Mouse (Mus musculus): Measurements from ENCODE around the gene Nid1.
A peak's percentile ranks its signal among the peaks of the same experiment; 100 is the strongest.
"Not testable (repeated sequence)": the region's sequence is repeated elsewhere in the genome, so short reads cannot be mapped to it uniquely, and the experiment has no call there.

The Nid1 gene

GRCm38 (mm10) chr13:13437460-13438015 is at the start of gene Nid1:
Gene Nid1 (plus strand): TSS chr13:13437551.
- DNase-seq, result not testable (repeated sequence)

GRCm38 (mm10) chr13:13393228-13394095 is 43.9 kb upstream of the Nid1 start, which contains the start of gene Gpr137b:
Gene Gpr137b (minus strand): TSS chr13:13394014.
- peak; percentile 58 to 61 for DNase-seq

DNA sequence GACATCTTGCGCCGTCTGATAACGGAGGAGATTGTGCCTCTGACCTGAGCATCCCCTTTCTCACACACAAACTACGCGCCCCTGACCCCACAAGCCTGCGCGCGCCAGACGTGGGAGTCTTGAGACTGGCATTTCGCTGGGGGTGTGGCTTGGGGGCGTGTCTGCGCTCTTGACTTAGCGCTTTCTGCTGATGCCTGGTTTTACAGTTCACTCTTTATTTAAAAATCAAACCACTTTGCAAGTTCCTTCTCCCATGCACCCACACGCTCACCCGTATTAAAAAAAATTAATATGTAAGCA is 43.3 kb upstream of the Nid1 start:
- DNase-seq, result peak in 1 of 2 experiments; percentile 20

DNA sequence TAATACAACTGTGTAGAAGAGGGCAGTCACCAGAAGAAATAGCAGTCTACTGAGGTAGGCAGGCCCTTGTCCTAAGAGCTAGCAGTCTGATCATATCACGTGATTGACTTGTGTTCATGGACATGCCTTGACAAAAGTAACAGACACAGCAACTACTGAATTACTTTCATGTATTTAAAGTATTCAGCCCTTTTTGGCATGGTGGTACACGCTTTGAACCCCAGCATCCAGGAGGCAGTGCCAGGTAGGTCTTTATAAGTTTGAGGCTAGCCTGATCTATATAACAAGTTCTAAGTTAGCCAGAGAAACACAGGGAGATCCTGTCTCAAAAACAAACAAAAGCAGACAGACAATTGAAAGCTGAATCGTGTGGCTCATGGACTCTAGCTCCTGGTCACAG is 36.5 kb upstream of the Nid1 start:
- DNase-seq, result not testable (repeated sequence)

DNA sequence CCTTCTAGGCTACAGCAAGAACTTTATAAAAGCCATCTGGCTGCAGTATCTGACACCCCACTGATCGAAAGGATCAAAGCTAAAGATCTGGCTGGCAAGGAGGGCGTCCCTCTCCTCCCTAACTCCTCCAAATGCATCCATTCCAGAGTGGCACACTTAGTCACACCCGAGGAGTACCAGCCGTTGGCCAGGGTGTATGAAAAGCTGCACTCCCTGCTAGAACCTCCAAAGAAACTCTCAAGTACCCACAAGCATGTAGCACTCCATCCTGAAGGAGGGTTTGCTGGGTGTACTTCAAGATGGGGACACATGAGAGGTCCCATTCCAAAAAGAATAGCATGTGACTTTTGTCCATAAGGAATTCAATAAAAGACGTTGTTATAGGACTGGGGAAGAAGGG is 34.5 kb upstream of the Nid1 start:
- not testable (repeated sequence) for DNase-seq

DNA sequence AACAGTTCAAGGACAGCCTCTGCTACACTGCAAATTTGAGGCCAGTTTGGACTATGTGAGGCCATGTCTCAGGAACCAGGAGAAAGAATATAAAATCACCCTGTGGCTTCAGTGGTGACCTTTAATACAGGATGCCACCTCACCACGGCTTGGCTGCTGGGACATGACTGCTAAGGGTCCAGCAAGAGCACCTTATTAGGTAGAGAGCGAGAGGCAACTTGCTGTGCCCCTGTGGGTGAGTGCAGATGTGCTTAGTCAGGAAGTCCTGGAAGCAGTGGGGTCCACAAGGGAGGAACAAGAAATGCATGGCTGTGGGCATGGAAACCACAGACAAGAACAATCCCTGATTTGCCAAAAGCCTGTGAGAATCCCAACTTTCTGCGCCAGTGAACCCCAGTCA is 34.0 kb upstream of the Nid1 start:
- not testable (repeated sequence) for DNase-seq

DNA sequence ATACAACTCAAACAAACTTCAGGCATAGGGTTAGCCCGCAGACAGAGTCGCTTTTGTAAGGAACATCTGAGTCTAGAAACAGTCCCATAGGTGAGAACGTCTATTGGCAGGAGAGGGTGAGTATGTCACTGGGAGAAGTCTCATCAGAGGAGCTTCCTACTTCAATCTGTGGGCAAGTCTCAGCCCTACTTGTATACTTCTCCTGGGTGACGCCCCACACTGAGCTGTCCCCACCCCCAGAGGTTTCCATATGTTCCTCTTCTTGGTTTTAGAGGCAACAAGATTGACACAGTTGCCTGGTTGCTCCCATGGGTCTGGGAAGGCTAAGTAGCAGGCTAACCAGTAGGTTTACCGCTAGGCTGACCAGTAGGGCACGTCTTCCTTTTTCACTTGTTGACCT is 33.5 kb upstream of the Nid1 start:
- not testable (repeated sequence) for DNase-seq

DNA sequence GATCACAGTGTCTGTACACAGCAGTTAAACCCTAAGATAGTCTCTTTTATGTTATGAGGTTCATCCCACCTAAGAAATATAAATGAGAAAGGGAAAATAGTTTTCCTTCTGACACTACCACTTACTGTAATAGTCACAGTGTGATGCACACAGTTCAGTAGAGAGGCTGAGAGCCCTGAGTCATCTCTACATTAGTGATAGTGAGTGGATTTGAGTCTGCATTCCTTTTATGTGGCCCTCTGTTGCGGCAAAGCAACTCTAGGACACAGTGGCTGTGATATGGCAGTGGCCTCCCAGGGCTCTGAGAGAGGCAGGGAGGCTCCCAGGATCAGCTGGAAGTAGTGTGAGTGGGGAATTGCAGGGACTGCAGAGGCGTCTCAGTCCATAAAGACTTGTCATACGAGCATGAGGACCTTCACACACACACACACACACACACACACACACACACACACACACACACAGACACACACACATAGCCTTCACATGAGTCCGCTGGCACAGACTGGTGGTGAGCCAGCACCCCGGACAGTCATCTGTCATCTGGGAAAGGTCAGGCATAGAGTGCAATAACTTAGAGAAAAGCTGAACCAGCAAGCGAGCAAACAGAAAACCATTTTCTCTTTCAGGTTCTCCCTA is 32.7 kb upstream of the Nid1 start:
- not testable (repeated sequence) for DNase-seq

DNA sequence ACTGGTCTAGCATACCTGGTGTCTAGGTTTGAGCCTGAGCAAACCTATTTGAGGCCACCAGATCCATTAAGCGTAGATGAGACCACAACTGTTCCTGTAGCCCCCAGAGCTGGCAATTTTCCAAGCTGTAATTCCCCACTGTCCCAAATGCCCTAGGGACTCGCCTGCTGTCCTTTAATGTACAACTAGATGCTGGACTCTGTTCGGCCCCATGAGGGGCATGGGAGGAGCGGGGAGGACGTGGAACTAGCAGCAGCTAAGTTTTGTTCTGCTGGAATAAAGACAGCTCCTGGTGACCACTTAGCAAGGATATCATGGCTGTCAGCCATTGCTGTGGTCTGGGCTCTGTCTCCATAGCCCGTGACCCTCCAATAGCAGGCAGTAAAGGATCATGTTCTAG is 31.8 kb upstream of the Nid1 start:
- not testable (repeated sequence) for DNase-seq

DNA sequence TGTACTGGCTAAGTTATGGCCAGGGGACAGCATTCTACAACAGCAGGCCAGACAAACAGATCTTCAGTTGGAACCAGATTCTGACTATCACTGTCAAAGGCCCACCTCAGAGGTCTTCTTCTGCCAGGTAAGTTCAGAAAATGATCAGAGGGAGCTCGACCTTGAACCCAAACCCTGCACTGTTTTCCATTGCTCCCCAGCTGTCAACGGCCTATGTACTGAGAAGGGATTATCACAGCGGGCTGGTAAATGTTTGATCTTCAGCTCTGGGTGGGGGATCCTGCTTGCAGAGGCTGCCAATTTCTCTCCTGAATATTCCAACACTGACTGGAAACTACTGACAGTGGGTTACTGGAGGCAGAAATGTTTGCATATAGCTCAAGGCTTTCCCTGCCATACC is 23.1 kb upstream of the Nid1 start:
- no peak for DNase-seq

DNA sequence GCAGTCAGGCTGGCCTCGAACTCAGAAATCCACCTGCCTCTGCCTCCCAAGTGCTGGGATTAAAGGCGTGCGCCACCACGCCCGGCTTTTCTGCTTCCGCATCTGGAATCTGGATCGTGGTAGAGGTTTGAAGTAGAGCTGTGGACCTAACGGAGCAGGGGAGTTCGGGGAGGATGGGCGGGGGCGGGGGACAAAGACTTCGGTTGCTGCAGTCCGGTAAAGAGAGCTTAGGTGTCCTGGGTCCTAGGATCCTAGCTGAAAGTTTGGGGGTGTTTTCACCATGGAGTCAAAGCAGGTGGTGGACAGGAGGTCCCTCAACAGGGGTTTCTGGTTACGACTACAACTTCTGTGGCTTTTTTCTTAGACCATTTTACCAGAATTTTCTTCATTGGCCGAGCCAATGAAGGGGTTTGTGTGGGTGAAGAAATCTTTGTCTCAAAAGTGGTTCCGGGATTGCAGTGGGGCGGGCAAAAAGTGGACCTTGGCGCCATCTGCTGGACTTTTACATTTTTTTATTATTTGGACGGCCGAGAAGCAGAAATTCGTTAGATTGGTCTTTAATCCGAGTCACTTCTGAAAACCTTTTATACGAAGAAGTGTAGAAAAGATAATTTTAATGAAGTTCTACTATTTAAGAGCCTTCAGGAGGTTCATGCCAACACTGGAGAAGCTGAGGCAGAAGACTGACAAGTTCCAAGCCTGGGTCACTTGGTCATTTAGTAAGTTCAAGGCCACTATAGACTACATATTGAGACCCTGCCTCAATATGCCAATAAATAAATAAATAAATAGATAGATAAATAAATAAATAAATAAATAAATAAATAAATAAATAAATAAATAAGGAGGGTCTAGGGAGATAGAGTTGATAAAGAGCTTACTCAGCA is 22.0 kb upstream of the Nid1 start:
- peak; percentile 38 to 51 for DNase-seq

- DNase-seq, result not testable (repeated sequence)
These were observed 21.4 kb upstream of the Nid1 start for GRCm38 (mm10) chr13:13416007-13416337.

DNA sequence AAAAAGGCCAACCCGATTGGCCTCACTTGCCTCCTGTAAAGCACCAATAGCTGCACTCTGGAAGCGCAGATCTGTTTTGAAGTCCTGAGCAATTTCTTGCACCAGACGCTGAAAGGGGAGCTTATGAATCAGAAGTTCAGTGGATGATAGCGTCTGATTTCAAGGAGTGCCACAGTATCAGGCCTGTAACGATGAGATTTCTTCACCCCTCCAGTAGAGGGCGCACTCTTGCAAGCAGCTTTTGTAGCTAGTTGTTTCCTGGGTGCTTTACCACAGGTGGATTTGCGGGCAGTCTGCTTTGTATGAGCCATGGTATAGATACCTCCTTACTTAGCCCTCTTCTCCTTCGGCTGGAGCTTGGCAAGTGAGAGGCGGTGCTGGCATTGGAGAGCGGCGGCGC is 18.5 kb upstream of the Nid1 start:
- not testable (repeated sequence) for DNase-seq

GRCm38 (mm10) chr13:13423301-13423700 is 14.1 kb upstream of the Nid1 start:
- not testable (repeated sequence) for DNase-seq

DNA sequence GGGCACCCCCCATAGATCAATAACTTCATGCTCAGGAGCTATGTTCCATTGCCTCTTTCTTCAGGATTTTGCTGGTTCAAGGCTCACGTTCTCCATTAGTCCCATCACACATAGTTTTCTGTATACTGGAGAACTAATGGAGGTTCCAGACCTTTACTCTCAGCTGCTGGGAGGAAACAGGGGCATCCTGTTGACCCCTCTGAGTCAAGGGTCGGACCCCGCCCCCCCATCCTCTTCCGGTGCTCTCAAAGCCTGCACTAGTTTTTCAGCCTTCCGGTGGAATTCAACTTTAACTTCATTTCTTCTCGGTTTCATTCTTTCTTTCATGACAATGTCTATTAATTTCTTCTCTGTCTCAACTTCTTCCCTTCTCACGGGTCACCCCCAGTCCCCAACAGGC is 1.2 kb upstream of the Nid1 start:
- not testable (repeated sequence) for DNase-seq

DNA sequence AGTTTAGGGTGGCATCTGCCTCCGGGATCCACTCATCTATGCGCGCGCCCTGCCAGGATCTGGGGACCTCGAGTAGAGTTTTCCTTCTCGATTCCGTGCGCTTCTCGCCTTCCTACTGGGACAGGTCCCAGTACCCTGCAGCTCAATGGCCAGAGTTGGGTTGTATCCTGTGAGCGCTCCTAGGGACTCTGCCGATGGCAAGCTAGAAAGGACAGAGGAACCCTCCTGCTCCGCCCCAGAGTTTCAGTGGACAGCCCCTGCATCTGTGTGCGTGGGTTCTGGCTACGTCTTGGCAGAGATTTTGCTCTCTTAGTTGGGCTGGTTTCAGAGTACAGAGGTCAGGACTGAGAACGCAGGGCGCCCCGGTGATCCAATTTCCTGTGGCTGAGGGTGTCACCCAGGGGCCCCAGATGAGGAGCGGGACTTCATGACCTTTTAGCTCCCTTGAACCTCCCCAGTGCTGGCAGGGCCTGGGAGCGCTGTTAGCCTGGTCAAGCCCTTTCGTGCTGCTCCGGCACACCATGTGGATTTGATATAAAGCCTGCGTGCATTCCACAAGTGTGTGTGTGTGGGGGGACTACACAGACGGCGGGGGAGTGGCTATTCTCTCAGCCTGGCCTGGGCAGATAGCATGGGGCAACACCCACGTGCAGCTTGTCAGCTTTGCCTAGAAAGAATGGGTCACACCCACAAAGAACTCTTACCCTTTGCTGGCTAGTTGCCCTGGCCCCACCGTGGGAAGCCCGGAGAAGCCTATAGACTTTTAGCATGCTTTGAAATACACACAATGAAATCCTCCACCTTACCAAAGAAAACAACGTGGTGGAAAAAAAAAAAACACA is 982 bp downstream of the Nid1 start:
- not testable (repeated sequence) for DNase-seq

GRCm38 (mm10) chr13:13445601-13446000 is 8.2 kb downstream of the Nid1 start:
- not testable (repeated sequence) for DNase-seq

DNA sequence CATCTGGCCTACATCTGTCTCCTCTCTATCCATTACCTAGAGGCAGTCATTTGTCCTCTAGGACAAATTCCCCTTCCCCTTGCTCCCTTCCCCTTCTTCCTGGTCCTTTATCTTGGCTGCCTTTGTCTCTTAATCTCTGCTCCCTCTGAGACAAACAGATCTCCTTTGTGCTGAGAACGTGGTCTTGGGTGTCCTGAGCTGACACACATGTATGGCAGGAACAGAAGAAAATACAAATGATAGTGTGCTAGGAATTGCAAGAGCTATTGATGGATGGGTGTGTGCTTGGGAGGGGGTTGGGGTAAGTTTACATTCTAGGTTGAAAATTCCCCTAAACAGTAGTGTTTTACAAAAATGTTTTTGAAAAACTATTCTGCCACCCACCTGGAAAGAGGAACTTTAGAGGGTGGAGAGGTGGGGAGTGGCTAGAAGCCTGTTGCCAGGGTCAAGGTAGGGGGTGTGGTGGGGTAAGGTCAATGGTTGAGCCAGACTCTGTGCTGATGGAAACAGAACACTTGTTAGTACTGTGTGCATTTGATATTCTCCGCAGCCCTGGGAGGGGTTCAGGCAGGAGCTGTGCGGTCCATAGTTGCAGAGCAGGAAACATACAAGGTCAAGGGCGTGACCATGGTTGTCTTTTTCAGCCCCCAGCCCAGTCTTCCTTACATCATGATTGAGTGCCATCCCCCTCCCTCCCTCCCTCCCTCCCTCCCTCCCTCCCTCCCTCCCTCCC is 9.5 kb downstream of the Nid1 start:
- not testable (repeated sequence) for DNase-seq

- DNase-seq, result not testable (repeated sequence)
These were observed 12.6 kb downstream of the Nid1 start for GRCm38 (mm10) chr13:13449981-13450380.

GRCm38 (mm10) chr13:13450931-13451330 is 13.6 kb downstream of the Nid1 start:
- not testable (repeated sequence) for DNase-seq

- not testable (repeated sequence) for DNase-seq
These were observed 16.0 kb downstream of the Nid1 start for GRCm38 (mm10) chr13:13453332-13453731.

Data from cerebellum, postnatal 25 days (tissue).